Mouse (Mus musculus): Measurements from ENCODE around the gene Kansl1l.
A peak's percentile ranks its signal among the peaks of the same experiment; 100 is the strongest.

The Kansl1l gene

DNA sequence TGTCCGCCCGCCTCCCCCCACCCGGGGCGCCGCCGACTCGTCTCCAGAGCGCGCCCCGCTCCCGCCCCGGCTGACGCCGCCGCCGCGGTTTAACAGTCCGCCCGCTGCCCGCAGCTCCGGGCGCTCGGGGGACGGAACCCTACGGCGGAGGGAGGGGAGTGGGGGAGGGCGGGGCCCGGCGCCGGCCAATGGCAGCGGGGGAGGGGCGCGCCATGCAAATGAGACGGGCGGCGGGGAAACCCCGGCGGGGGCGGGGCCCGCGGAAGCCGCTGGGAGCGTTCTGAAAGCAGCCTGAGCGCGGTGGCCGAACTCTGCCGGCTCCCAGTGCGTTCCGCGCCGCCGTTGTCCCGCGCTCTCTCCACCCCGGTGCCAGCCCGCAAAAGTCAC, at the start of gene Kansl1l:
Gene Kansl1l (minus strand): TSS at position 110 of the 387 bp plus-strand sequence.
- peak; percentile 90 to 93 for DNase-seq (ENCODE audit: low spot score in 2 of 2)

DNA sequence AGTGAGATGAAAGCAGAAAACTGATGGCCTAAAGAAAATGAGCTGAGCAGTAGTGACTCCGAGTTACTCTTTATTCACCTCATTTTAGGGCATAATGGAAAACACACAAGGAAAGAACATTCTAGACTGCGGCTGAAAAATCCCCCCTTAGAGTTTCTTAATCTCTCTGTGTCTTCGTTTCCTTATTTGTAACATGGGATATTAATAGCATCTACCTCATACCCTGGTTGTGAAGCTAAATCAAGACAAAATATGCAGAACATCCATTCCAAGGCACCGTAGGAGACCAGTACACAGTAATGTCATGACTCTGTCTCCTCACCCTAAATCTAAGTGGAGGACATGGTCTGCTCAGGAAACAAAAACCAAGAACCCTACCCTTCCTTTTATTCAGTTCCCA, 48.3 kb upstream of the Kansl1l start:
- DNase-seq (ENCODE audit: low spot score in 2 of 2) = no peak

DNA sequence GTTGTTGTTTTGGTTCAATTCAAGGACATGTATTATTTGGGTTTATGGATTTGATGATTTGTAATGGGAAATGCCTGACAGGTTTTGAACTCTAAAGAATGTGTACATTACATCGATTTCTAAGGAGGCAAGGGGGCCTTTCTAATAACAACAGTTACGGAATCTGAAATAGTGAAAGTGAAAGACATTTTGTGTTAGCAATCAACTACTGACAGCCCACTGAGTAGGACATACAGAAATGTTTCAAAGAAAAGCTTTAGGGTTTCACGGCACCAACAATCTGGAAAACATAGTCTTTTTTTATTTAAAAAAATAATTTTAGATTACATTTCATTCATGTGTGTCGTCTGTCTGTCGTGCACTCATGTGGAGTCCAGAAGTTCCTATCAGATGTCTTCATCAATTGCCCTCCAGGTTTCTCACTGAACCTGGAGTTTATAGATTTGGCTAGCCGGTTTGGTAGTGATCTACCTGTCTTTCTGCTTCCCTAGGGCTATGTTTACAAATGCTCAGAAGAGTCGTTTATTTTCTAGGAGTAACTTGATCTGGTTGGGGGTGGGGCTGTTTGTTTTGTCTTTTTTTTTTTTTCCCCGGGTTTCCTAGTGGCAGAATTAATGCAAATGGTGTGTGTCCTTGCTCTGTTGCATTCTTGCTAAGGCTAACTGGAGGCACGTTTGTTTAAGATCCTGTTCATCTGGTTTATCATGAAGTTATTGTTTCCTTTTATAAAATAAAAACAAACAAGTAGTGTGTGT, 46.6 kb upstream of the Kansl1l start:
- DNase-seq (ENCODE audit: low spot score in 2 of 2) = peak; percentile 6 to 8

DNA sequence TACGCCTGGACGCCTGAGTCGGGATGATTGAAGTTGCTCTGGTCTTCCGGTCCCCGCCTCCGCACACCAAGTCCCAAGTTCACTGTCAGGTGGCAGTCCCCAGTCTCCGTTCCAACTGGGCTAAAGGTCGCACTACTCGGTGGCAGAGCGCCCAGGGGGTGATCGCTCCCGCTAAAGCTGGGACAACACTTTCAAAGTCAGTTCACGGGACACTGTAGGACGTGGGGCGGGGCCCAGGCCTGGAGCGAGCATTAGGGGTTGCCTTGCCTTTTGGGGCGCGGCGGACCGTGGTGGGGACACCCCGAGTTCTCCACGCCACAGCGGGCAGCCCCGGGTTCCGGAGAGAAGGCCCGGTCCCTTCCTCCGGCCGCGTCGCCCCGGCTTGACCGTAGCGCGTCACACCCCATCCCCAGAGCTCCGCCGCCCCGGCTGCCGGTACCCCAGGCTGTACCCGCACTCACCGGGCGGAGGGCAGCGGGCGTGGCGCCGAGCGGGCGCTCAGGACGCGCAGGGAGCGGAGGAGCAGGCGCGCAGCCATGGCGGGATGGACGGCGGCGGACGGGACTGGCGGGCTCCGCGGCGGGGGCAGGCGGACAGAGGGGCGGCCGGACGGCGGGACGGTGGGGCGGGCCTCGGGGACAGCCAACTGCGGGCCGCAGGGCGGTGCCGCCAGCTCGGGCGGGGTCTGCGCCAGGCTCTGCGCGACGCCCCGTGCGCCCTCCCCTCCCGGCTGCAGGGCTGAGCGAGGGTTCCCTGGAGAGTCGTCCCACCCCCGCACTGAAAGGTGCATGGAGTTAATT, 45.5 kb upstream of the Kansl1l start, which contains the start of gene Acadl:
Gene Acadl (minus strand): TSS at position 566 of the 800 bp plus-strand sequence.
- peak; percentile 53 to 58 for DNase-seq (ENCODE audit: low spot score in 2 of 2)

DNA sequence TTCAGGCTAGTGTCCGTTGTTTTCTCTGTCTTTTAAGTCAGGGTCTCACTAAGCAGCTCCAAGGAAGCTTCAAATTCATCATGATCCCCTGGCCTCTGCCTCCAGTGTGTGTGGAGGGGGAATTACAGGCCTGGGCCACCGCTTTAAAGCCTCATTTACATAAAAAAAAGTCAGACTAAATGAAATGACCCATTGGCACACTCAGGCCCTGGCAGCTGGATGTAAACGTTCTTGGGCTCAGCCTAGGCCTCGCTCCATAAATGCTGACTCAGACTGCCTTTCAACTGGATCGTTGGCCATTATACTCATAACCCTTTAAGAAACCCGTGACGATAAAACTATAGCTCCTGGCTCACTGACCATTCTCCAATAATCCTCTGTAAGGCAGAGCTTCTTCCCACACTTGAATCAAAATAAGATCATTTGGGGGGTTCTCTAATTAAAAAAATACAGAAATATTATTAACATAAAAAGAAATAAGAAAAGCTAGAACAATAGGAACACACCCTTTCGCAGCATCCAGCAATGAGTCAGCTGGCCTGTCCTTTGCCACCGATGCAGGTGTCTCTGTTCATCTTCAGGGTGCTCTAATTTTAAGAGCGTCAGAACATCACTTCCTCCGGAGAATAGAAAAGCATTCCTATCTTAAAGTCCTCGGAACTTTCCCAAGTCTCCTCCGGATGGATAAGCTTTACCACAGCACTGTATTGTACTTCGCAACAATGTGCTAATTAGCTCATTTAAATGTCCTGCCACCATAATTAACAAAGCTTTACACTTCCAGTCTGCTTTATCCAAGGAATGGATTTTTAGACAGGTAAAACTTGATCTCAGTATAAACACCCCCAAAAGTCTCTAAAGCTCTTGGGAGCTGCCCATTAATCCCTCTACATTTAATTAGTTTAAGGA, 44.7 kb upstream of the Kansl1l start:
- no peak for DNase-seq (ENCODE audit: low spot score in 2 of 2)

DNA sequence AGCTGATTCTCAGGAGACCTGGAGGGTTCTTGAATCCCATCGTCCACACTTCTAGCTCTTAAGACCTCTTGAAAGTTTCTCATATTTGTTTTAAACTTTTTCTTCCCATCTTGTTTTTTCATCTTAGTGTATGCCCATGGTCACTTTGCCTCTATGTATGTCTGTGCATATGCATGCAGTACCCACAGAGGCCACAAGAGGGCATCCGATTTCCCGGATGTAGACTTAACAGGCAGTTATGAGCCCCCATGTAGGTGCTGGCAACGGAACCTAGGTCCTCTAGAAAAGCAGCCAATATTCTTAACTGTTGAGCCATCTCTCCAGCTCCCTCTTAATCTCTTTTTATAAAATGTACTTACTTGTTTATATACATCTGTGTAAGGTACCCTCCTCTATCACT, 30.1 kb upstream of the Kansl1l start:
- peak; percentile 16 to 38 for DNase-seq (ENCODE audit: low spot score in 2 of 2)

DNA sequence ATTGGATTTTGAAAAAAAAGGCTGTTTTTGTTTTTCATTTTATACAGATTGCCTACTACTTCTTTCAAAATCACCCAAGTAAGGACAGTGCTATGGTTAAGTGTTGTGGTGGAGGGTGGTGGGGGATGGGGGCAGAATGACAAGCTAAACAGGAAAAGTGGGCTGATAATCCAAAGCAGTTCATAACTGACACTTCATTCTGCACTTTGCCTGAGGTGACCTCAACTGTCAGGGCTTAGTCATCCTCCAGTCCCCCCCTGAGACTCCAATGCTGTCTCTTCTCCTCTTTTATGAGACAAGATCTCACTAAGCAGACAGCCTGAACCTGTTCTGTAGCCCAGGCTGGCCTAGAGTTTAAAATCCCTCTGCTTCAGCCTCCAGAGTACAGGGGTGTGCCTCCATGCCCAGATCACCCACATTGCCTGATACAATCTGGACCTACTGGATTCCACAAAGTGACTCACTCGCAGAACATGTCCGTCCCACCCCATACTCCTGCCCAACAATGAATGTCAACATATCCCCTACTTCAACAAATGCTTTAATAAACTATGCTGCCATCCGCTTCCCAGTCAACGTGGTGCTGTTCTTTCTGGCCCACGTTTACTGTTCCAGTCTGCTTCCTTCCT, 28.4 kb upstream of the Kansl1l start:
- DNase-seq (ENCODE audit: low spot score in 2 of 2) = no peak

DNA sequence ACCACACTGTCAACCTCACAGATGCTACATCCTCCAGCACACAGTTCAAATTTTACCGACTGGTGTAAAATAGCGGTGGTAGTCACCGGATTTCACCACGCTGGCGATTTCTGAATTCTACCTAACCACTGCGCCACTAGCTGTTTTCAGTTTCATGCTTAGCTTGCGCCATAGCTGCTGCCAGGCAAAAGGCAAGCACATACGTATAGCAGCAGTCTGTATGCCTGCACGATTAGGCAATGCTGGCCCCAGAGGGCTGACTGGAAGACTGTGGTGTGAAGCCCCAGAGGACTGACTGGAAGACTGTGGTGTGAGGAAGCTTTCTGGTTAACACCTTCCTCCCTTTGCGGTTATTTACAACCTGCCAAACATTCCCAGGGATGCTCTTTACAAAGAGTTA, 24.6 kb upstream of the Kansl1l start:
- no peak for DNase-seq (ENCODE audit: low spot score in 2 of 2)

DNA sequence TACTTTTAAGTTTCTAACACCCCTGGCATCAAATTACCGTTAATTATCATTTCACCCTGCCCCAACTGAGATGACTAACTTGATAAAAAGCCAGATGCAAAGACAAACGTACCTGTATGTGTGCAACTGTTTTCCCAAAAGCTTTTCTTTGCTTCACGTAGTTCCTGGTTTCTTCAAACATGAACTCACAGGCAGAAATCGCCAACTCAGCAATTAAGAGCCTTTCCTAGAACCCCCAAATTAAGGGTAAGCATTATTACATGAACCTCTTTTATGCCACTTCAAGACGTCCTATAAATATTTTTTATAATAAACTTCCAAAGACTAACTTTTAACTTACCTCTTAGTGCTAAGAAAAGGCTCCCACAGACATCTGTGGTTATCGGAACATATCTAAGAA, 24.1 kb upstream of the Kansl1l start:
- DNase-seq (ENCODE audit: low spot score in 2 of 2) = no peak

DNA sequence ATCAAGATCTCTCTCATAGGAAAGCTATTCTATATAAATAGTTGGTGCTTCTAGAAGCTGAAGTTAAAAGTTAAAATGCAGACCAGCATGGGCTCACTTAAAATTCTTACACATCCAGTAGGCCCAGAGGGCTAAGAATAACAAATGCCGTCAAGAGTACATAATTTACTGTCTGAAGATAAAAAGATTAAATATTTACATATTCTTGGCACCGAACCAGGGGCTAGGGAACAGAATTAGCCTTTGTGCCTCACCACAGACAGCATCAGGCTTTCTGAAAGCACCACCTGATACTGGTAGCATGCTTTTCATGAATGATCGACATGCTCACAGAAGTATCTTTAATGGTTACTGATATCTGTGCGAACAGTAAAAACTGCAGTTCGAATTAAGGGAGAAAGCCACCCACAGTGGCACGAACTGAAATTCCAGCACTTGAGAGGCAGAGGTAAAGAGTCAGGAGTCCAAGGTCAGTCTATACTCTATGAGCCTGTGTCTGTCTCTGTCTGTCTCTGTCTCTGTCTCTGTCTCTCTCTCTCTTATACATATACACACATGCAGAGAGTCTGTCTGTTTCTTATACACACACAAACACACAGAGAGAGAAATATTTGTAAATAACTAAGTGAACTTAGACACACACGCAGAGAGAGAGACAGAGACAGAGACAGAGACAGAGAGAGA, 22.5 kb upstream of the Kansl1l start:
- no peak for DNase-seq (ENCODE audit: low spot score in 2 of 2)

DNA sequence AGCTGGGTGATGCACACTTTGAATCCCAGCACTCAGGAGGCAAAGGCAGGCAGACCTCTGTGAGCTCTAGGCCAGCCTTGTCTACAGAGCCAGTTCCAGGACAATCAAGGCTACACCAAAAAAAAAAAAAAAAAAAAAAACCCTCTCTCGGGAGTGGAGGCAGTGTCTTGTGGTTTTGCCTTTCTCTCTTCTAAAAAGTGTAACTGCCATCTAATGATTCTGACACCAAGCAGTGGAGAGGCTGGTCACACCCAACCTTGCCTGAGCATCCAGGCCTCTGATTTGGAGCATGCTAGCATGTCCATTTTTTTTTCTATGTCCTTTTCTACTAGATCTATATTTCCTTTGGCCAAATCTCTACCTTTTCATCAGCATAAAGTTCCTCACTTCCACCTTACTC, 21.8 kb upstream of the Kansl1l start:
- DNase-seq (ENCODE audit: low spot score in 2 of 2) = no peak

DNA sequence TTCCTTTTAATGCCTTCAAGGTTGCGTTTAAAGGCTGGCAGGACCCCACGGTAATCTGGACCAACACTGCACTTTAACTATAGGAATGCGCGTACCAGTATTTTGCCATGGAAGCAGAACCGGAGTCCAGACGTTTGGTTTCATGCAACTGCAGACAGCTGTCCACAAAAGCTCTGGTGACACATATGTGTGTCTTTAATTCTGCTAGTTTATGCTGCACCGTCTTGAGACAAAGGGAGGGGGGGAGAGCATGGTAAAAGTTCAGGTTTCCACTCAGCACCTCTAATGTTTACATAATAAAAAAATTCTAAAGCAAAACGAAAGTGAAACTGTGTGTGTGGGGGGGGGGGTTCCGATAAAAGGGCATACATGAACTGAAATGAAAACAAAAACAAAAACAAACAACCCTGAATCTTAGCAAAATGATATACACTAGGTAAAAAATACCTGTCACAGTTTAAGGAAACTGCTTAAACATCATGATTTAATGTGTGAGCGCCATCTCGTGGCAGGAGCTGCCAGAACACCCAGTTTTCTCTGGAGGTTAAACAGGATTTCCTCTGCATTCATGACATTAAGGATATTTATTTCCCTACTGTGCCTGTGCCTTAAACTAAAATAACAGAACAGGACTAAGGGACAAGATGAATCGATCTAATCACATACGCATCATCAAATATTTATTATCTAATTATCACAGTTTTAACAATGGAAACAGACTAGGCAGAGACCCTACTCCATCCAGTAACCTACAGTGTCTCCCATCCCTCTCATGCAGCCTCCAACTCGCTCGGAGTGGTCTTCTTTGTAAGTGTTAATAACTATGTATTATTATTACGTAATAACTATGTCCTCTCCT, 21.1 kb upstream of the Kansl1l start:
- peak; percentile 55 to 74 for DNase-seq (ENCODE audit: low spot score in 2 of 2)

DNA sequence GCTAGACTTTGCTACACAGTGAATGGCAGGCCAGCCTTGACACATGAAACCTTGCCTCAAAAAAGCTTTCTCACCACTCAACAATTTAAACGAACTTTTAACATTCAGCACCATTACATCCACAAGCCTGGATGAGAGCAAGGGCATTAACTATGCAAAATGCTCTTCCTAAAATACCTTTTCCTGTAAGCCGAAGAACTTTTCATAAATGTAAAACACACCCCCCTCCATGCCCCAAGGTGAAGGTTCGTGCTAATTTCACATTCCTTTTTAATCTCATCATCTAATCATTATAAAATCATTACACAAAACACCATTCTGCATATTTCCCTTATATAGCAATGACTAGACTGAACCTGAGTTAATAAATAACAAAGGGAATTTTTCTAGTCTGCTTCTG, 19.8 kb upstream of the Kansl1l start:
- no peak for DNase-seq (ENCODE audit: low spot score in 2 of 2)

DNA sequence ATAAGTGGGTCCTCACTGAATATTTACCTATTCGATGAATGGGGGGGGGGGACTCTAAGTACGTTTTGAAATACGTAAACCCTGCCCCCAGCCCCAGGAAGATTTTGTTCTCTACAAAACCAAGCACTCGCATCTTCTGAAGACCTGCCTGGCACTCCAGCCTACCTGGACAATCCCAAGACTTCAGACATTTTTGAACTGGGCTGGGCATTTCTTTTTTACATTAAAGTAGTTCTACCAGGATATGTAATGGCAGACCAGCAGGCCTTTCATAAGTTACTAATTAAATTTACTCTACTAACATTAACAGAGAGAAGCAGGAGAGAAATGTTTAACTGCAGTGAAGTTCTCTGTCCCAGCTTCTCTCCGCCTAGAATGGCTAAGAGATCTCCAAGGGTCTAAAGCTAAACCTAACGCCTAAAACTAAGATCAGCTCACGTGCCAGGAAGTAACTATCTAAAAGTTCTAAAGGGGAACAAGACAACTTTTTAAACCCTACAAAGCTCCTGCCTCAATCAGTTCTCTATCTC, 15.3 kb upstream of the Kansl1l start:
- DNase-seq (ENCODE audit: low spot score in 2 of 2) = no peak

DNA sequence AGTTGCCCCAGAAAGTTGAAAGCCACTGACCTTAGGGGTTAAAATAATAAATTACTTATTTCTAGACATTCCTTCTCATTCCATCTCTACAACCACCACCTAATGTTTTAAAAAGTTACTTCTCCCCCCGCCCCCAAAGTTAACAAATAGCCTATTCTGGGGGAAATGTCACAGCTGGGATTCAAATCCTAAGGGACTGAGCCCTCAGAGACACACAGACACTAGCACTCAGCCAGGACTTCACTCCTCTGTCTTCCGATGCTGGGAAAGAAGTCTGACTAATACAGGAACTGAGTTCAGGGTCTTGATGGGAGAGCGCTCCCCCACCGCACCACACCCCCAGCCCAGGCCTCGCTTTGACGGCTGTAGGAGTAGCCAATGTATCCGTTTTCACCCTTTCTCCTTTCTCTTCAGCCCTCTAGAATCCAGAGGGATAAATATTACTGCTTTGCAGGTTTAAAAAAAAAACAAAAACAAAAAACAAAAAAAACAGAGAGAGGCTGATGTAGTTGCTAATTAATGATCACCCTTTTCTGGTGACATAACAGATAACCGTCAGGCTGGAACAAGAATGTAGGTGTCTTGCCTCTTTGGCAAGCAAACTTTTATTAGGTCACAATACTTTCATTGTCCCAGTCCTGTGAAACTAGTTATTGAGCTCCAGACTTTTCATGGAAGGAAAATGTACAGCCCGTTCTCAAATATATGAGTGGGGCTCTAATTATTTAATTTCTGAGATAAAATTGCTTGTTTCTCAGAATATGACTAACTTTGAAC, 14.7 kb upstream of the Kansl1l start:
- DNase-seq (ENCODE audit: low spot score in 2 of 2) = no peak

DNA sequence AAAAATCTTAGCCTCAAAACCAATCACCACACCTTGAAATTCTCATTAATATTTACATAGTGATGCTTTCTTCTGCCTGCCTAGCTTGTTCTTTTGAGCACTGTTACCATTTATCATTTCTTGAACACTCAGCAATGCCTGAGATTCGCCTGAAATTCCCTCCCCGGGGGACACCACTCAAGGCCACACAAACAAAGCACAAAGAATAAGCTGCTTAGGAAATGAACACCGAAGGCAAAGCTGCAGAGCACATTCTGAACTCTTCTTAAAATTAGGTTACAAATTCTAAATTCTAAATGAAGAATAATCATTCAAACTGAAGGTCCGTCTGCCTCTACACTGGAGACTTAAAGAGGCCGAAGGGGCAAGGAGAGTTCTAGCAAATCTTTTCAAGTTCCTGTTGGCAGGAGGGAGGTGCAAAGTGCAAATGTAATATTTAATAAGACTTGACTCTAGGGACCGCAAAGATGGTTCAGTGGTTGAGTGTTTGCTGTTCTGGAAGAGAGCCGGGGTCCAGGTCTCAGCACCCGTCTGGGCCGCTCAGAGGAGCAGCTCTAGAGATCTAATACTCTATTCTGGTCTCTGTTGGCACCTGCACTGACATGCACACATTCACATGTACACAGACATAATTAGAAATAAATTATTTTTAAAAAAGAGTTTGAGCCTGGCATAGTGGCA, 12.2 kb upstream of the Kansl1l start:
- DNase-seq (ENCODE audit: low spot score in 2 of 2) = no peak

DNA sequence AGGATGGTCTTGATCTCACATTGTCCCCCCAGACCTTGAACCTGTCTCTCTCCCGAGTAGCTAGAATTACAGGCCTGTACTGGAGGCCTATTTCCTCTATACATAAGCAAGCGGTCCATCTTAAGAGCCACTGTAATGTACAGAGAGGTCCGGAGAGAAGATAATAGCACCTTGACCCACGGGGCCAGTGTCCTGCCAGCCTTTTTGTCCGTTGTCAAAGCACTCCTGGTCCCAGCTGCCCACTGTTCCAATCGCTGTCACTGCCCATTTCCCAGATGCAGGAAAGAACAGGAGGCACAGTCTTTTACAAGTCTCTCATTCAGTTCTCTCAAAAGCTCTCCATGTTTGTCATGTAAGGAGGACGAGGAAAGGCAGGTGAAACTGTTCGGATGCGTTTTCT, 4.6 kb upstream of the Kansl1l start:
- DNase-seq (ENCODE audit: low spot score in 2 of 2) = no peak

DNA sequence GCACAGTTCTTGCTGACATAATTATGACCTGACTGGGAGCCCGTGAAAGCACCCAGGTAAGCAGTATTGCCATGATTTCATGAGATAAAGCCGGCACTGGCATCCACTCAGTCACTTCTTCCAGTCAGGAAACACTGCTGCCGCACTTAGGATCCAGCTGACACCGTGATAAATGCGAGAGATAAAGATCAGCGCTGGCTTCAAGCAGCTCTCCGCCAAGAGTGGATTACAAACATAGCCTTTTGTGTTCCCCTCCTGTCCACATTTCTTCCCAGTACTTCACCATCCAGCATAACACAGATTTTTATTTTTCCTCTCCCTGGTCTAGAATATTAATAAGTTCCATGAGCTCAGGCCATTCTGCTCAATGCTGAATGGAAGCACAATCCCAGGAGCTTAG, 2.9 kb upstream of the Kansl1l start:
- no peak for DNase-seq (ENCODE audit: low spot score in 2 of 2)

All from natural killer cell, adult 2 months (primary cell).